Mouse (Mus musculus) E14TG2a.4 (cell line): ENCODE results near the gene Podn.

Experiments used
- H3K27me3 ChIP-seq: 2 replicates; pipeline ENCODE4 v1.6.1; 2014; ENCODE audit warnings: low read length, control low read depth; ENCODE audit not compliant: insufficient read depth
- H3K36me3 ChIP-seq: 2 replicates; pipeline ENCODE4 v1.6.1; 2014; ENCODE audit warnings: low read length, control low read depth; ENCODE audit not compliant: insufficient read depth
- H3K4me1 ChIP-seq: replicated peaks from 2 replicates; pipeline ENCODE4 v1.6.1; 2014; ENCODE audit warnings: low read depth, low read length, control low read depth
- H3K4me3 ChIP-seq: replicated peaks from 2 replicates; pipeline ENCODE4 v1.5.1; 2014; ENCODE audit warnings: mild to moderate bottlenecking, low read length
- H3K9me3 ChIP-seq: 2 replicates; pipeline ENCODE4 v1.6.1; 2014; ENCODE audit warnings: low read length, control low read depth
- CTCF ChIP-seq: conservative IDR thresholded peaks from 2 replicates; pipeline ENCODE4 v1.5.1; 2014; ENCODE audit warnings: low read length
- NANOG ChIP-seq: IDR thresholded peaks from 2 replicates; pipeline ENCODE4 v1.6.1; 2014; ENCODE audit warnings: borderline replicate concordance, low read length, mixed read lengths
- POU5F1 ChIP-seq: IDR thresholded peaks from 2 replicates; pipeline ENCODE4 v1.6.1; 2014; ENCODE audit warnings: low read length, borderline replicate concordance

Gene Podn

DNA sequence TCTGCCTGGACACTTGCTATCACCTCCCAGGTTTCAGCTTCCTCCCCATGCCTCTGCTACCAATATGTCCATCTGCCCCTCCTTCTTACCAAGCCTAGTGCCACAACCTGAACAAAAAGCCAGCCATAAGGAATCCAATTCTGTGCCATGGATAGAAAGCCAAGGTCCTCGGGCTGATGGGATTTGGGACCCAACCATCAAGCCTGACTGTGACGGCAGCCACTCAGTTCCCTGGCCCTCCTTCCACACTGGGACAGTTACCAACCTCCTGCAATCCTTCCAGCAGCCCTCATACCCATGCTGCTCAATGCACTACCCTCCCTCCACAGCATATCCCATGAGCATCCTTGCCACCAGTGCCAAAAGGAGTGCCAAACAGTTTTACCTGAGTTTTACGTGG, 79.9 kb downstream of the Podn start:
- TF ChIP-seq POU5F1 (no peak), NANOG (no peak), CTCF (no peak)
- H3K27me3 ChIP-seq: no peaks in the 10 kb centered on the region; the same call in 1 of the 2 replicates
- H3K4me1 ChIP-seq: peaks cover 10% of the 10 kb centered on the region
- no peak overlapping the region for H3K4me3 ChIP-seq
- H3K36me3 ChIP-seq: no peaks in the 10 kb centered on the region
- no peaks in the 10 kb centered on the region for H3K9me3 ChIP-seq

DNA sequence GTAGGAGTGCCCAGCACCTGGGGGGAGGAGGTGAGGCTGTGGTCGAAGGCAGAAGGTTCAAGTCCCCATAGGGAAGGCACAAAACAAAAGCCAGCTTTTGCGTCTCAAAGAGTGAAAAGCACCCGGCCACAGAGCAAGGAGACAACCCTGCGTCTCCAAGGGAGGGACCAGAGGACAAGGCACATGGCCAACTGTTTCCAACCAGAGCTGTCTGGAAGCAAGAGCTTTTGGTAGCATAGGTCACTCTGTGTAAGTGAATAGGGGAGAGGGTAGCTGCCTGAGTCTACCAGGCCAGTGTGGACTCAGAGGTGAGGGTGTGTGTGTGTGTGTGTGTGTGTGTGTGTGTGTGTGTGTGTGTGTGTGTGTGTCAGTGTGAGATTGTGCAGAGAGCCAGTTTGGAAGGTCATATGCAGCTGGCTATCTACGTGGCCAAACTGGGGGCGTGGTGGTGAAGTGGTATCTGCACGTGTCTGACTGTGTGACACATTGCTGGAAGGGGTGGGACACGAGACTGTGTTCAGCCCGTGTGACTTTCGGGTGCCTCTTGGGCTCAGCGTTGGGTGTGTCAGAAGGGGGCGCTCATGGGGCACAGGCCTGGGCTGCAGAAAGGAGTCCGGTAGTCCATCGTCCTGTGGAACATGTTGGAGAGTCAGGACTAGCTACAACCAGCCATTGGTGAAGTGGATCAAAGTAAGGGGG, 81.0 kb downstream of the Podn start:
- TF ChIP-seq POU5F1 (no peak), CTCF (peak; percentile 29; the same call in 1 of the 2 replicates)
- H3K4me3 ChIP-seq: no peak overlapping the region
- no peaks in the 10 kb centered on the region; the same call in 1 of the 2 replicates for H3K27me3 ChIP-seq
- peaks cover 7% of the 10 kb centered on the region for H3K4me1 ChIP-seq
- no peaks in the 10 kb centered on the region for H3K9me3 ChIP-seq
- no peaks in the 10 kb centered on the region for H3K36me3 ChIP-seq

DNA sequence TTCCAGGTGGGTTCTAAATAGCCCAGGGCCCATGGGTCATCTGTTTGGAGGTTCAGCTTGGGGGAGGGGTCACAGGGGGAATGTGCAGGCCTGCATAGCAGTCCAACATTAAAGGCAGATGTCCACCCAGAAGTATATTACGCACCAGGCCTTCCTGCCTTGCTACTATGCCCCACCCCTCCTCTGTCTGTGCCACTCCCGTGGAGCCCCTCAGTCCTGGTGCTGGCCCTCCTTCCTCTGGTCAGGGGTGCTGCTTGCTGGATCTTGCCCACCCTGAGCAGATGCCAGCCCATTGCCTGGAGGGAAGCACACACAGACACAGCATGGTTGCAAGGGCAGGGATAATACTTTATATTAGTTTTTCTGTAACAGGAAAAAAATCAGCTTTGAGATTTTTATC, 81.8 kb downstream of the Podn start:
- Histone ChIP-seq H3K9me3 (no peaks in the 10 kb centered on the region), H3K36me3 (no peaks in the 10 kb centered on the region), H3K4me3 (no peak overlapping the region), H3K27me3 (no peaks in the 10 kb centered on the region; the same call in 1 of the 2 replicates), H3K4me1 (peaks cover 7% of the 10 kb centered on the region)
- TF ChIP-seq NANOG: no peak
- TF ChIP-seq POU5F1: no peak
- no peak for TF ChIP-seq CTCF

DNA sequence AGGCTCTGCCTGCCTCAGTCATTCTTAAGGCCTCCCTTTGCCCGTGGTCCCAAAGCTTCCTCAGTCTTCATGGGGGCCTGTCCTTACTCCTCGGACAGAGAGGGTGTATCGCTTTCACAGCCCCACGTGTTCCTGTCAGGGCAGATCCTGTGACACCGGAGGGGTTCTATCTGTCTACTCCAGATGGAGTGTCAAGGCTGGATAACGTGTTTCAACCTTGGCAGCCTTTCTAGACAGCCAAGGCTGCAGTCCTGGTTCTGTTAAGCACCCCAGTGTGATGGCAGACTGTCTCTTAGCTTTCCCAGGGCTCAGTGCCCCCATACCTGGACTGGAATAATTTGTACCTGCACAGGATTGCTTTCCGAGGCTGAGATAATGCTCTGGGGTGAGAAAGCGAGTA, 87.7 kb downstream of the Podn start:
- Histone ChIP-seq H3K4me3 (no peak overlapping the region), H3K9me3 (no peaks in the 10 kb centered on the region), H3K27me3 (peaks cover 18% of the 10 kb centered on the region), H3K4me1 (no peaks in the 10 kb centered on the region), H3K36me3 (no peaks in the 10 kb centered on the region)
- TF ChIP-seq CTCF (no peak), NANOG (no peak), POU5F1 (no peak)

DNA sequence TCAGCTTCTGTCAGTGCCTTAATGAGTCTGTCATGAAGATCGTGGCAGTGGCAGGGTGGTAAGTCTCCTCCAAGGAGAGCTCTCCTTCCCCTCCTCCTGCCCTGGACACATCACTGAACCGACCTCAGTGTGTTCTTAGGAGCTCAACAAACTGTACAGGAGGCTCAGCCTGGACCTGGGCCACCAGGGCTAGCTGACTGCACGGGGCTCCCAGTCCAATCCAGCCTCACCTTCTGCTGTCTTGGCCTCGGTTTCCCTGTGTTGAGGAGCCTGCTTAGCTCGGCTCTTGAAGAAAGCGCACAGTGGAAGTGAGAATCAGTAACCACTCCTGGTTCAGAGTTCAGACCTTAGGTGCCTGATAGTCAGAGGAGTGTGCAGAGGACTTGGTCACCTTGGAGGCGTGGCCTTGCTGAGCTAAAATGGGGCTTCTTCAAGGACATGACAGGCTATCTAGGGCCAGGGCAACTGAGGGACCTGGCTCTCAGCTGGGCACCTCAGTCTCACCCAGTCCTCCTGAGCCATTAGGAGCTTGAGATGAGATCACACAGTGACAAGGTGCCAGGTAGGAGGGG, 88.6 kb downstream of the Podn start:
- Histone ChIP-seq H3K9me3 (no peaks in the 10 kb centered on the region), H3K4me3 (no peak overlapping the region), H3K36me3 (no peaks in the 10 kb centered on the region), H3K4me1 (no peaks in the 10 kb centered on the region), H3K27me3 (peaks cover 18% of the 10 kb centered on the region)
- TF ChIP-seq NANOG: no peak
- TF ChIP-seq POU5F1: no peak
- no peak for TF ChIP-seq CTCF

DNA sequence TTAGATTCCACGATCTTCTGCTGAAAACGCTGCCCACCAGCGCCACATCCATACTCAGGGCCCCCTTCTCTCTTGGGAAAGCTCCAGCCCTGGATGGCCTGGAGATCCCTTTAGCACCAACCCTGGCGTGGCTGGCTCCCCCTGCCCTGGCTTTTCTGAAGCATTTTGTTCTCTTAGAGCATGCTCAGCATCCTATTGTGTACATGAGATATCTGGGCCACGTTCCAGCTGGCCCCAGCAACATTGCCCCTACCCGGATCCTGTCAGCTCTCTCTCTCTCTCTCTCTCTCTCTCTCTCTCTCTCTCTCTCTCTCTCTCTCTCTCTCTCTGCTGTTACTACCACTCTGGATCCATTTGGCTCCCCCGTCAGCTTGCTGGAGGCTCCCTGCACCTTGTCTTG, 90.9 kb downstream of the Podn start:
- H3K4me1 ChIP-seq: peaks cover 5% of the 10 kb centered on the region
- H3K9me3 ChIP-seq: no peaks in the 10 kb centered on the region
- TF ChIP-seq CTCF (no peak), POU5F1 (no peak), NANOG (no peak)
- no peaks in the 10 kb centered on the region for H3K36me3 ChIP-seq
- no peak overlapping the region for H3K4me3 ChIP-seq
- H3K27me3 ChIP-seq: peaks cover 18% of the 10 kb centered on the region

DNA sequence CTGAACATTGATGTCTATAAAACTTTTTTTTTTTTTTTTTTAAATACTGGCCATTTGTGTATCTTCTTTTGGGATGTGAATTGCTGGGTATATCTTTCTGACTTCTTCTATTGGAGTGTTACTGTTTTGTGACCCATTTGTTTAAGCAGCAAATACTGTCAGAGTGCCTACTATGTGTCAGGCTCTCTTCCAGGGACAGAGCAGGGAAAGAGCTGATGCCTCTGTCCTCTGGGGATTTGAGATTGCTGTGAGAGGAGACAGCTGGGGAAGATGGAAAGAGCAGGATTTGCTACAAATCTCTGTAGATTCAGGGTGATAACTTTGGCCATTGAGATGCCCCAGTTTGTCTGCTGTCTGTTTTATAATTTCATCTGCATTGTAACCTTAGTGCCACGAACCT, 96.9 kb downstream of the Podn start:
- peaks cover 23% of the 10 kb centered on the region for H3K4me1 ChIP-seq
- peak overlapping the region; percentile 57 for H3K4me3 ChIP-seq
- H3K27me3 ChIP-seq: peaks cover 19% of the 10 kb centered on the region; the same call in 1 of the 2 replicates
- TF ChIP-seq CTCF (no peak), POU5F1 (no peak), NANOG (no peak)
- no peaks in the 10 kb centered on the region for H3K36me3 ChIP-seq
- H3K9me3 ChIP-seq: no peaks in the 10 kb centered on the region

DNA sequence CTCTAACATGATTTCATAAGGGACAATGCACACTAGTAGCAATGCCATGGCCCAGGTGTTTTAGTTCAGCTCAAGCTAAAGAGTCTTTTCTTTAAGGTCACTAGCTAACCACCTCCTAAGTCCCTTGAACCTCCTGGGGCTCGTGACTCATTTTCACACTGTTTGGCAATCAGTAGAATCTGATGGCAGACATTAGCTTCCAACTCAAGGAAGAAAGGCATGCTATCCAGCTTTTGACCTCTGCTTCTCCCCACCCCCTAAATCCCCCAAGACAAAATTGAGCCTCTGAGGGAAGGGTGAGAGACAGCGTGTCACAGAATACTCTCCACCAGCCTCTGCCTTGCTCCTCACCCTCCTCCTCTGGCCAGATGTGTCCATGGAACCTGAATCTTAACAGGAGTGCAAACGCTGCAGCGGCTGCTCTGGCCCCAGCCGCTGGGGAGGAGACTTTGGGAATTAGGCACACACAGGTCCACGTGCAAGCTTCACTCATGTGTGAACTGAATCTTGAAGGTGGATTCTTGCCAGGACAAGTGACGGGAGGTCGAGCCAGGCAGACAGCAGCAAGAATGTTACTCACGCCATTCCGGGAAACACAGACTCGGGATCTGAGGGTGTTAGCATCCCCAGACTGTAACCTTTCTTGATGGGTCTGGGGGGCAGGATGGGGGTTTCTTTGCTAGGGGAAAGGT, 97.5 kb downstream of the Podn start:
- Histone ChIP-seq H3K9me3 (no peaks in the 10 kb centered on the region), H3K4me3 (peak overlapping the region; percentile 57), H3K4me1 (peaks cover 23% of the 10 kb centered on the region), H3K27me3 (peaks cover 20% of the 10 kb centered on the region; the same call in 1 of the 2 replicates), H3K36me3 (no peaks in the 10 kb centered on the region)
- TF ChIP-seq CTCF (no peak), POU5F1 (no peak)
